Mouse (Mus musculus): ENCODE results near the gene Spsb4.

GRCm38 (mm10) chr9:96948546-96948945 lies 70.1 kb downstream of the Spsb4 start:
- TF ChIP-seq CTCF (IDR thresholded peaks at IDR 0.05; ENCODE audit: low read depth, low read length) (no peak), POLR2A (IDR thresholded peaks at IDR 0.05; ENCODE audit: extremely low read depth, insufficient read depth, low read length) (no peak)
